Mouse (Mus musculus) retina, embryonic 14.5 days (tissue): ENCODE results near the gene Krt31.

ENCODE experiments used
- DNase-seq: peaks from one replicate; pipeline ENCODE4 v3.0.0-alpha.2; 2015; ENCODE audit warnings: low spot score

Gene Krt31

GRCm38 (mm10) chr11:100050451-100050850 is at the start of gene Krt31:
TSS of gene Krt31 (minus strand) at chr11:100050551.
- DNase-seq = no peak

- peak; percentile 6 for DNase-seq
These were observed 47.5 kb upstream of the Krt31 start for GRCm38 (mm10) chr11:100097819-100098218.

- no peak for DNase-seq
These were observed 45.8 kb upstream of the Krt31 start, which contains the start of gene Krt35 for GRCm38 (mm10) chr11:100096141-100096540. TSS of gene Krt35 (minus strand) at chr11:100096241.

GRCm38 (mm10) chr11:100088378-100089025 is 38.2 kb upstream of the Krt31 start:
- no peak for DNase-seq

- DNase-seq = no peak
These were observed 37.5 kb upstream of the Krt31 start, which contains the start of gene Krt32 for GRCm38 (mm10) chr11:100087861-100088260. TSS of gene Krt32 (minus strand) at chr11:100088226.

GRCm38 (mm10) chr11:100073873-100074272 is 23.5 kb upstream of the Krt31 start:
- no peak for DNase-seq

- no peak for DNase-seq
These were observed 17.1 kb upstream of the Krt31 start for GRCm38 (mm10) chr11:100067293-100068036.

GRCm38 (mm10) chr11:100066236-100067010 is 16.1 kb upstream of the Krt31 start:
- no peak for DNase-seq

GRCm38 (mm10) chr11:100058875-100059274 is 8.5 kb upstream of the Krt31 start:
- peak; percentile 23 for DNase-seq

GRCm38 (mm10) chr11:100055686-100056655 is 5.6 kb upstream of the Krt31 start:
- DNase-seq = no peak

- no peak for DNase-seq
These were observed 3.2 kb downstream of the Krt31 start for GRCm38 (mm10) chr11:100047193-100047592.

- DNase-seq = no peak
These were observed 4.0 kb downstream of the Krt31 start for GRCm38 (mm10) chr11:100046303-100046866.

- DNase-seq = no peak
These were observed 8.9 kb downstream of the Krt31 start, which contains the start of gene Krt34 for GRCm38 (mm10) chr11:100041454-100041853. TSS of gene Krt34 (minus strand) at chr11:100041554.

- no peak for DNase-seq
These were observed 20.6 kb downstream of the Krt31 start, which contains the start of gene Krt33b for GRCm38 (mm10) chr11:100029768-100030167. TSS of gene Krt33b (minus strand) at chr11:100029868.

GRCm38 (mm10) chr11:100021438-100021837 is 28.9 kb downstream of the Krt31 start:
- no peak for DNase-seq

GRCm38 (mm10) chr11:100019466-100019865 is 30.9 kb downstream of the Krt31 start:
- no peak for DNase-seq

- DNase-seq = no peak
These were observed 34.2 kb downstream of the Krt31 start, which contains the start of gene Krt33a for GRCm38 (mm10) chr11:100016112-100016511. TSS of gene Krt33a (minus strand) at chr11:100016212.

- no peak for DNase-seq
These were observed 36.6 kb downstream of the Krt31 start for GRCm38 (mm10) chr11:100013691-100014171.

- no peak for DNase-seq
These were observed 39.7 kb downstream of the Krt31 start for GRCm38 (mm10) chr11:100010682-100011081.

- no peak for DNase-seq
These were observed 42.0 kb downstream of the Krt31 start for GRCm38 (mm10) chr11:100008336-100008735.

- DNase-seq = peak; percentile 47
These were observed 43.7 kb downstream of the Krt31 start for GRCm38 (mm10) chr11:100006624-100007023.
